Mouse (Mus musculus) kidney, embryonic 15.5 days (tissue): Measurements from ENCODE around the gene Twnk. TPM values are rescaled to one million over a fixed set of nuclear protein-coding genes. Genes with fewer than 3 reads are reported as not detected.

Experiments
- ATAC-seq: fragments of 200-750 bp; cut with Nextera tagmentation; replicated peaks from 2 replicates; pipeline ENCODE4 v1.8.0; 2017; ENCODE audit warnings: moderate TSS enrichment; ENCODE audit not compliant: low FRiP score
- H3K27ac ChIP-seq: fragments of 300-500 bp; sonication (generic); 2 replicates; pipeline ENCODE4 v1.5.1; 2015; ENCODE audit warnings: mild to moderate bottlenecking, inconsistent platforms
- H3K27me3 ChIP-seq: fragments of 300-500 bp; sonication (generic); 2 replicates; pipeline ENCODE4 v1.6.1; 2015; ENCODE audit warnings: inconsistent platforms
- H3K36me3 ChIP-seq: fragments of 300-500 bp; sonication (generic); 2 replicates; pipeline ENCODE4 v1.6.1; 2015; ENCODE audit warnings: inconsistent platforms
- H3K4me1 ChIP-seq: fragments of 300-500 bp; sonication (generic); 2 replicates; pipeline ENCODE4 v1.6.1; 2015; ENCODE audit warnings: inconsistent platforms
- H3K4me2 ChIP-seq: fragments of 300-500 bp; sonication (generic); 2 replicates; pipeline ENCODE4 v1.6.1; 2015; ENCODE audit warnings: moderate library complexity, mild to moderate bottlenecking, inconsistent platforms
- H3K4me3 ChIP-seq: fragments of 300-500 bp; sonication (generic); replicated peaks from 2 replicates; pipeline ENCODE4 v1.5.1; 2015; ENCODE audit warnings: mild to moderate bottlenecking, inconsistent platforms
- H3K9ac ChIP-seq: fragments of 300-500 bp; sonication (generic); 2 replicates; pipeline ENCODE4 v1.6.1; 2015; ENCODE audit warnings: mild to moderate bottlenecking, inconsistent platforms
- H3K9me3 ChIP-seq: fragments of 300-500 bp; sonication (generic); replicated peaks from 2 replicates; pipeline ENCODE4 v1.6.1; 2016; ENCODE audit warnings: inconsistent platforms
- WGBS: fragments of 180-500 bp; shearing (Covaris S2); methylation state at CpG from one replicate; pipeline ENCODE4 v1.1.7; 2015; ENCODE audit warnings: mixed read lengths; 5-methylcytosine and 5-hydroxymethylcytosine counted together
- polyA plus RNA-seq: library from polyadenylated mRNA; unstranded; fragments of >200 nt; fragmentation: Nextera tagmentation; extraction: Ambion mirVana; gene quantifications from 2 replicates; pipeline ENCODE4 v1.2.1, GENCODE M21; 2015

The Twnk gene
- polyA plus RNA-seq, 1 experiment from 2014 or later = 29.7 TPM

GRCm38 (mm10) chr19:45005957-45006712 lies 672 bp downstream of the Twnk start, which contains the start of gene Mrpl43:
Gene Mrpl43, minus strand, starts transcription at chr19:45006442.
- peaks cover 45% of the 10 kb centered on the region for H3K4me1 ChIP-seq
- peaks cover 69% of the 10 kb centered on the region for H3K36me3 ChIP-seq
- peak within 1 kb of the TSS; percentile 89 for H3K4me2 ChIP-seq
- peak within 1 kb of the TSS; percentile 89 for H3K4me3 ChIP-seq
- peak; percentile 92 for ATAC-seq
- H3K27ac ChIP-seq = peak within 1 kb of the TSS; percentile 83
- peak within 1 kb of the TSS; percentile 71 for H3K9ac ChIP-seq
- no peaks in the 10 kb centered on the region for H3K27me3 ChIP-seq
- WGBS = under 1% methylated on average over 82 of the region's 82 CpGs
- H3K9me3 ChIP-seq = no peaks in the 10 kb centered on the region

- 38% methylated on average over 17 of the region's 17 CpGs for WGBS
- Histone ChIP-seq H3K4me3 (peak overlapping the region; percentile 89), H3K9me3 (no peaks in the 10 kb centered on the region), H3K36me3 (peaks cover 70% of the 10 kb centered on the region), H3K4me1 (peaks cover 45% of the 10 kb centered on the region), H3K27me3 (no peaks in the 10 kb centered on the region), H3K9ac (peak overlapping the region; percentile 71), H3K27ac (peak overlapping the region; percentile 83), H3K4me2 (peak overlapping the region; percentile 89)
- ATAC-seq = no peak
Observed at GRCm38 (mm10) chr19:45007021-45007420, 1.6 kb downstream of the Twnk start.

GRCm38 (mm10) chr19:45007425-45008191 lies 2.1 kb downstream of the Twnk start:
- WGBS = 87% methylated on average over 20 of the region's 20 CpGs
- peak overlapping the region; percentile 71 for H3K9ac ChIP-seq

GRCm38 (mm10) chr19:45010646-45011045 lies 5.2 kb downstream of the Twnk start:
- ATAC-seq = no peak
- Histone ChIP-seq H3K36me3 (peaks cover 45% of the 10 kb centered on the region), H3K4me2 (no peak overlapping the region), H3K27me3 (no peaks in the 10 kb centered on the region), H3K4me3 (no peak overlapping the region), H3K9me3 (no peaks in the 10 kb centered on the region), H3K27ac (no peak overlapping the region), H3K9ac (no peak overlapping the region), H3K4me1 (peaks cover 55% of the 10 kb centered on the region)
- 85% methylated on average over 4 of the region's 4 CpGs for WGBS

More at GRCm38 (mm10) chr19:45007425-45008191, 2.1 kb downstream of the Twnk start:
- Histone ChIP-seq H3K27ac (no peak overlapping the region), H3K4me1 (peaks cover 45% of the 10 kb centered on the region), H3K36me3 (peaks cover 70% of the 10 kb centered on the region), H3K9me3 (no peaks in the 10 kb centered on the region), H3K4me3 (peak overlapping the region; percentile 89), H3K4me2 (peak overlapping the region; percentile 89), H3K27me3 (no peaks in the 10 kb centered on the region)
- ATAC-seq = no peak

GRCm38 (mm10) chr19:45012219-45012618 lies 6.8 kb downstream of the Twnk start:
- peak overlapping the region; percentile 100; the same call in 1 of the 2 replicates for H3K27ac ChIP-seq

GRCm38 (mm10) chr19:45012636-45013035 lies 7.2 kb downstream of the Twnk start:
- no peak overlapping the region for H3K4me3 ChIP-seq
- peaks cover 60% of the 10 kb centered on the region for H3K4me1 ChIP-seq
- H3K27me3 ChIP-seq = no peaks in the 10 kb centered on the region
- H3K36me3 ChIP-seq = peaks cover 45% of the 10 kb centered on the region
- H3K27ac ChIP-seq = peak overlapping the region; percentile 100; the same call in 1 of the 2 replicates
- ATAC-seq = no peak
- 39% methylated on average over 6 of the region's 6 CpGs for WGBS
- no peak overlapping the region for H3K9ac ChIP-seq
- H3K4me2 ChIP-seq = no peak overlapping the region
- H3K9me3 ChIP-seq = no peaks in the 10 kb centered on the region

More at GRCm38 (mm10) chr19:45012219-45012618, 6.8 kb downstream of the Twnk start:
- Histone ChIP-seq H3K36me3 (peaks cover 45% of the 10 kb centered on the region), H3K27me3 (no peaks in the 10 kb centered on the region), H3K4me3 (no peak overlapping the region), H3K9ac (no peak overlapping the region), H3K4me2 (no peak overlapping the region), H3K9me3 (no peaks in the 10 kb centered on the region), H3K4me1 (peaks cover 62% of the 10 kb centered on the region)
- no peak for ATAC-seq
- WGBS = 89% methylated on average over 8 of the region's 8 CpGs

GRCm38 (mm10) chr19:45013581-45014225 lies 8.2 kb downstream of the Twnk start:
- no peak for ATAC-seq
- no peak overlapping the region for H3K9ac ChIP-seq
- no peak overlapping the region for H3K4me3 ChIP-seq
- H3K9me3 ChIP-seq = no peaks in the 10 kb centered on the region
- peaks cover 50% of the 10 kb centered on the region for H3K4me1 ChIP-seq
- H3K4me2 ChIP-seq = peak overlapping the region; percentile 95; the same call in 1 of the 2 replicates
- no peaks in the 10 kb centered on the region for H3K27me3 ChIP-seq
- 44% methylated on average over 6 of the region's 6 CpGs for WGBS
- H3K36me3 ChIP-seq = peaks cover 37% of the 10 kb centered on the region
- peak overlapping the region; percentile 100 for H3K27ac ChIP-seq

GRCm38 (mm10) chr19:45014335-45014971 lies 9.0 kb downstream of the Twnk start, which contains the start of gene Lzts2:
Gene Lzts2, plus strand, starts transcription at chr19:45014414.
- H3K9ac ChIP-seq = peak within 1 kb of the TSS; percentile 83
- WGBS = 4% methylated on average over 10 of the region's 10 CpGs
- H3K4me3 ChIP-seq = peak within 1 kb of the TSS; percentile 69
- no peaks in the 10 kb centered on the region for H3K9me3 ChIP-seq
- ATAC-seq = 0 out of 2 replicates have a peak, but pooled peaks have one; percentile 1
- H3K27me3 ChIP-seq = no peaks in the 10 kb centered on the region
- H3K4me1 ChIP-seq = peaks cover 54% of the 10 kb centered on the region
- peak within 1 kb of the TSS; percentile 100 for H3K27ac ChIP-seq
- peak within 1 kb of the TSS; percentile 95 for H3K4me2 ChIP-seq
- peaks cover 30% of the 10 kb centered on the region for H3K36me3 ChIP-seq

- WGBS = 0% methylated on average over 25 of the region's 25 CpGs
- Histone ChIP-seq H3K4me1 (peaks cover 60% of the 10 kb centered on the region), H3K4me2 (peak overlapping the region; percentile 95), H3K9ac (peak overlapping the region; percentile 83), H3K27me3 (no peaks in the 10 kb centered on the region), H3K36me3 (peaks cover 26% of the 10 kb centered on the region), H3K9me3 (no peaks in the 10 kb centered on the region), H3K4me3 (peak overlapping the region; percentile 69), H3K27ac (peak overlapping the region; percentile 100)
- ATAC-seq = peak; percentile 16; the same call in 1 of the 2 replicates
Observed at GRCm38 (mm10) chr19:45014981-45015402, 9.5 kb downstream of the Twnk start.

GRCm38 (mm10) chr19:45015518-45016281 lies 10.2 kb downstream of the Twnk start:
- Histone ChIP-seq H3K4me2 (peak overlapping the region; percentile 95), H3K4me3 (peak overlapping the region; percentile 69), H3K4me1 (peaks cover 67% of the 10 kb centered on the region), H3K27me3 (no peaks in the 10 kb centered on the region), H3K27ac (peak overlapping the region; percentile 100), H3K9me3 (no peaks in the 10 kb centered on the region), H3K9ac (peak overlapping the region; percentile 83), H3K36me3 (peaks cover 19% of the 10 kb centered on the region)
- peak; percentile 12; the same call in 1 of the 2 replicates for ATAC-seq
- under 1% methylated on average over 34 of the region's 34 CpGs for WGBS
